Mouse (Mus musculus) liver, postnatal 0 days (tissue): ENCODE data around the gene Rnf41. TPM values are rescaled to one million over a fixed set of nuclear protein-coding genes. Genes with fewer than 3 reads are reported as not detected.

ENCODE experiments used
- ATAC-seq: fragments of 200-750 bp; cut with Nextera tagmentation; 2 replicates; pipeline ENCODE4 v1.8.0; 2017; ENCODE audit warnings: mild to moderate bottlenecking, moderate library complexity
- DNase-seq: peaks from one replicate; pipeline ENCODE4 v3.0.0-alpha.2; 2016
- H3K27ac ChIP-seq: fragments of 300-500 bp; sonication (generic); 2 replicates; pipeline ENCODE4 v1.5.1; 2014; ENCODE audit warnings: antibody characterized with exemption, moderate library complexity, mild to moderate bottlenecking, low read depth
- H3K27me3 ChIP-seq: fragments of 300-500 bp; sonication (generic); 2 replicates; pipeline ENCODE4 v1.6.1; 2014; ENCODE audit warnings: low read length, control low read depth, mixed read lengths; ENCODE audit not compliant: insufficient read depth
- H3K36me3 ChIP-seq: fragments of 300-500 bp; sonication (generic); replicated peaks from 2 replicates; pipeline ENCODE4 v1.6.1; 2014; ENCODE audit warnings: mild to moderate bottlenecking, control low read depth, low read length, moderate library complexity, mixed read lengths; ENCODE audit not compliant: insufficient read depth
- H3K4me1 ChIP-seq: fragments of 300-500 bp; sonication (generic); 2 replicates; pipeline ENCODE4 v1.6.1; 2014; ENCODE audit warnings: antibody characterized with exemption, mild to moderate bottlenecking, control low read depth; ENCODE audit not compliant: insufficient read depth
- H3K4me2 ChIP-seq: fragments of 300-500 bp; sonication (generic); 2 replicates; pipeline ENCODE4 v1.6.1; 2014; ENCODE audit warnings: low read depth, mild to moderate bottlenecking, low read length, moderate library complexity, mixed read lengths
- H3K4me3 ChIP-seq: fragments of 300-500 bp; sonication (generic); 2 replicates; pipeline ENCODE4 v1.5.1; 2014; ENCODE audit warnings: low read depth, low read length
- H3K9ac ChIP-seq: fragments of 300-500 bp; sonication (generic); replicated peaks from 2 replicates; pipeline ENCODE4 v1.6.1; 2014; ENCODE audit warnings: mild to moderate bottlenecking, moderate library complexity
- H3K9me3 ChIP-seq: fragments of 300-500 bp; sonication (generic); 2 replicates; pipeline ENCODE4 v1.6.1; 2016; ENCODE audit warnings: mild to moderate bottlenecking, control low read depth, low read length, mixed read lengths
- CTCF ChIP-seq: sonication (generic); IDR thresholded peaks from 2 replicates; pipeline ENCODE4 v1.5.1; 2016; ENCODE audit warnings: antibody characterized with exemption, low read depth
- EP300 ChIP-seq: IDR thresholded peaks from 2 replicates; pipeline ENCODE4 v1.6.1; 2016; ENCODE audit warnings: antibody characterized with exemption, low read depth, mild to moderate bottlenecking
- WGBS: fragments of 180-500 bp; shearing (Covaris S2); extraction: QIAGEN DNeasy Blood & Tissue Kit; methylation state at CpG from one replicate; pipeline ENCODE4 v1.1.7; 2014; ENCODE audit not compliant: insufficient replicate concordance; 5-methylcytosine and 5-hydroxymethylcytosine counted together
- microRNA-seq: library from miRNA; unstranded; fragments of <30 nt; microRNA quantifications from one replicate; pipeline ENCODE4, GENCODE M21; 2016
- polyA plus RNA-seq: library from polyadenylated mRNA; unstranded; fragments of >200 nt; fragmentation: Nextera tagmentation; extraction: Ambion mirVana; gene quantifications from 2 replicates; pipeline ENCODE4 v1.2.1, GENCODE M21; 2015

The Rnf41 gene
- polyA plus RNA-seq, 1 experiment from 2014 or later = 7.2 TPM

- no peak for DNase-seq
- TF ChIP-seq EP300 (no peak), CTCF (no peak)
- Histone ChIP-seq H3K36me3 (peaks cover 60% of the 10 kb centered on the region), H3K4me2 (no peak overlapping the region), H3K4me3 (no peak overlapping the region), H3K9me3 (no peaks in the 10 kb centered on the region), H3K27me3 (no peaks in the 10 kb centered on the region), H3K27ac (no peak overlapping the region), H3K9ac (no peak overlapping the region), H3K4me1 (peaks cover 13% of the 10 kb centered on the region)
- 49% methylated on average over 5 of the region's 5 CpGs for WGBS
- no peak for ATAC-seq
Measured at GRCm38 (mm10) chr10:128489380-128489779, 77.9 kb downstream of the Rnf41 start.

- DNase-seq (no peak), ATAC-seq (no peak)
- Histone ChIP-seq H3K9me3 (no peaks in the 10 kb centered on the region), H3K4me3 (no peak overlapping the region), H3K27ac (no peak overlapping the region), H3K4me1 (peaks cover 17% of the 10 kb centered on the region), H3K36me3 (peaks cover 60% of the 10 kb centered on the region), H3K27me3 (no peaks in the 10 kb centered on the region), H3K9ac (no peak overlapping the region), H3K4me2 (no peak overlapping the region)
- no peak for TF ChIP-seq EP300
- TF ChIP-seq CTCF = no peak
- 76% methylated on average over 4 of the region's 4 CpGs for WGBS
Measured at GRCm38 (mm10) chr10:128489785-128490184, 78.3 kb downstream of the Rnf41 start.

- Histone ChIP-seq H3K9me3 (no peaks in the 10 kb centered on the region), H3K4me1 (peaks cover 20% of the 10 kb centered on the region), H3K4me2 (no peak overlapping the region), H3K9ac (no peak overlapping the region), H3K27ac (no peak overlapping the region), H3K36me3 (peaks cover 59% of the 10 kb centered on the region), H3K27me3 (no peaks in the 10 kb centered on the region), H3K4me3 (no peak overlapping the region)
- TF ChIP-seq CTCF (no peak), EP300 (no peak)
- 72% methylated on average over 5 of the region's 5 CpGs for WGBS
- ATAC-seq (no peak), DNase-seq (no peak)
Measured at GRCm38 (mm10) chr10:128490232-128490631, 78.8 kb downstream of the Rnf41 start.

- TF ChIP-seq EP300 (no peak), CTCF (no peak)
- no peak overlapping the region for H3K27ac ChIP-seq
- no peak overlapping the region for H3K9ac ChIP-seq
Measured at GRCm38 (mm10) chr10:128490912-128491311, 79.5 kb downstream of the Rnf41 start.

More at GRCm38 (mm10) chr10:128490912-128491311, 79.5 kb downstream of the Rnf41 start:
- Histone ChIP-seq H3K4me3 (no peak overlapping the region), H3K4me2 (no peak overlapping the region), H3K9me3 (no peaks in the 10 kb centered on the region), H3K36me3 (peaks cover 53% of the 10 kb centered on the region), H3K27me3 (no peaks in the 10 kb centered on the region), H3K4me1 (peaks cover 23% of the 10 kb centered on the region)
- 60% methylated on average over 5 of the region's 5 CpGs for WGBS
- ATAC-seq (no peak), DNase-seq (no peak)

Small RNAs within 50 kb of the gene (microRNA-seq; reads per million reads assigned to microRNA genes)
- gene Gm25361 (not detected), gene Gm26308 (not detected), gene Mir6914 (not detected), gene Mir6915 (1.2 reads per million), gene Mir8105 (1.2 reads per million)

Other genes starting within 250 kb of the Rnf41 start
- gene Rbms2, start 231.4 kb upstream of the Rnf41 start, polyA plus RNA-seq = 4.5 TPM in 2 replicates
- 48.8 and 67.3 TPM in 2 replicates for gene Gls2, start 217.2 kb upstream of the Rnf41 start, polyA plus RNA-seq
- 54.0 and 61.1 TPM in 2 replicates for gene Spryd4, start 199.8 kb upstream of the Rnf41 start, polyA plus RNA-seq
- gene Mip, start 185.8 kb upstream of the Rnf41 start, polyA plus RNA-seq = not detected in 2 replicates
- 15.1 and 18.5 TPM in 2 replicates for gene Timeless, start 179.6 kb upstream of the Rnf41 start, polyA plus RNA-seq
- 41.8 and 42.4 TPM in 2 replicates for gene Apon, start 157.6 kb upstream of the Rnf41 start, polyA plus RNA-seq
- 1,289 and 1,338 TPM in 2 replicates for gene Apof, start 143.0 kb upstream of the Rnf41 start, polyA plus RNA-seq
- 11.3 and 12.1 TPM in 2 replicates for gene Stat2, start 141.1 kb upstream of the Rnf41 start, polyA plus RNA-seq
- gene Il23a, start 112.9 kb upstream of the Rnf41 start, polyA plus RNA-seq = not detected in 2 replicates
- 9.2 and 10.2 TPM in 2 replicates for gene Pan2, start 108.3 kb upstream of the Rnf41 start, polyA plus RNA-seq
- gene Cnpy2, start 89.2 kb upstream of the Rnf41 start, polyA plus RNA-seq = 110 and 121 TPM in 2 replicates
- 45.3 and 51.4 TPM in 2 replicates for gene Cs, start 73.9 kb upstream of the Rnf41 start, polyA plus RNA-seq
- gene Coq10a, start 42.7 kb upstream of the Rnf41 start, polyA plus RNA-seq = 8.5 and 11.2 TPM in 2 replicates
- 2.0 and 2.7 TPM in 2 replicates for gene Ankrd52, start 34.5 kb upstream of the Rnf41 start, polyA plus RNA-seq
- gene Slc39a5, start 10.4 kb upstream of the Rnf41 start, polyA plus RNA-seq = 59.0 and 64.1 TPM in 2 replicates
- 33.7 and 33.8 TPM in 2 replicates for gene Nabp2, start 165 bp upstream of the Rnf41 start, polyA plus RNA-seq
- 13.4 and 14.7 TPM in 2 replicates for gene Smarcc2, start 47.6 kb downstream of the Rnf41 start, polyA plus RNA-seq
- 437 and 442 TPM in 2 replicates for gene Myl6, start 82.5 kb downstream of the Rnf41 start, polyA plus RNA-seq
- gene Myl6b, start 87.0 kb downstream of the Rnf41 start, polyA plus RNA-seq = 1.5 and 1.7 TPM in 2 replicates
- 6.6 and 7.6 TPM in 2 replicates for gene Esyt1, start 114.2 kb downstream of the Rnf41 start, polyA plus RNA-seq
- gene Zc3h10, start 136.1 kb downstream of the Rnf41 start, polyA plus RNA-seq = 5.0 and 5.4 TPM in 2 replicates
- 2,058 and 2,065 TPM in 2 replicates for gene Rpl41, start 137.6 kb downstream of the Rnf41 start, polyA plus RNA-seq
- 81.9 and 85.1 TPM in 2 replicates for gene Pa2g4, start 154.3 kb downstream of the Rnf41 start, polyA plus RNA-seq
- gene Erbb3, start 178.0 kb downstream of the Rnf41 start, polyA plus RNA-seq = 7.3 and 7.8 TPM in 2 replicates
- 469 and 517 TPM in 2 replicates for gene Rps26, start 215.1 kb downstream of the Rnf41 start, polyA plus RNA-seq
- 0.18 and 0.40 TPM in 2 replicates for gene Ikzf4, start 234.3 kb downstream of the Rnf41 start, polyA plus RNA-seq